Mouse (Mus musculus): ENCODE results near the gene Tnfrsf8.
"Not testable (repeated sequence)": the region's sequence is repeated elsewhere in the genome, so short reads cannot be mapped to it uniquely, and the experiment has no call there.

DNA sequence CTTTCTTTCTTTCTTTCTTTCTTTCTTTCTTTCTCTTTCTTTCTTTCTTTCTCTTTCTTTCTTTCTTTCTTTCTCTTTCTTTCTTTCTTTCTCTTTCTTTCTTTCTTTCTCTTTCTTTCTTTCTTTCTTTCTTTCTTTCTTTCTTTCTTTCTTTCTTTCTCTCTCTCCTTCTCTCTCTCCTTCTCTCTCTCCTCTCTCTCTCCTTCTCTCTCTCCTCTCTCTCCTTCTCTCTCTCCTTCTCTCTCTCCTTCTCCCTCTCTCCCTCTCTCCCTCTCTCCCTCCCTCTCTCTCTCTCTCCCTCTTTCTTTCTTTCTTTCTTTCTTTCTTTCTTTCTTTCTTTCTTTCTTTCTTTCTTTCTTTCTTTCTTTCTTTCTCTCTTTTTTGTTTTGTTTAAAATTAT lies 46.7 kb upstream of the Tnfrsf8 start:
- TF ChIP-seq EP300, CTCF (IDR thresholded peaks at IDR 0.05; ENCODE audit: low read depth): not testable (repeated sequence)
